Mouse (Mus musculus): ENCODE data around the gene 9330182L06Rik. TPM values are rescaled to one million over a fixed set of nuclear protein-coding genes. Genes with fewer than 3 reads are reported as not detected.

The 9330182L06Rik gene
- total RNA-seq, 2 experiments from 2014 or later, result 0.20 to 0.29 TPM

- intact Hi-C loops (cut with DNase I), result no loop called here
These were observed 92.2 kb downstream of the 9330182L06Rik start for GRCm38 (mm10) chr5:9358076-9358475.

GRCm38 (mm10) chr5:9361982-9362661 lies 96.2 kb downstream of the 9330182L06Rik start:
- intact Hi-C loops (cut with DNase I), result no loop called here
- DNase-seq (ENCODE audit: low spot score), result no peak

More at GRCm38 (mm10) chr5:9358076-9358475, 92.2 kb downstream of the 9330182L06Rik start:
- DNase-seq (ENCODE audit: low spot score), result no peak

- intact Hi-C loops (cut with DNase I), result no loop called here
- DNase-seq (ENCODE audit: low spot score), result no peak
These were observed 99.0 kb downstream of the 9330182L06Rik start for GRCm38 (mm10) chr5:9364937-9365336.

- intact Hi-C loops (cut with DNase I), result no loop called here
These were observed 102.2 kb downstream of the 9330182L06Rik start for GRCm38 (mm10) chr5:9367920-9368692.

GRCm38 (mm10) chr5:9371127-9371526 lies 105.2 kb downstream of the 9330182L06Rik start:
- no peak for DNase-seq (ENCODE audit: low spot score)
- intact Hi-C loops (cut with DNase I), result no loop called here

More at GRCm38 (mm10) chr5:9367920-9368692, 102.2 kb downstream of the 9330182L06Rik start:
- no peak for DNase-seq (ENCODE audit: low spot score)

- intact Hi-C loops (cut with DNase I), result no loop called here
- DNase-seq (ENCODE audit: low spot score), result no peak
These were observed 107.4 kb downstream of the 9330182L06Rik start for GRCm38 (mm10) chr5:9373341-9373740.

- no peak for DNase-seq (ENCODE audit: low spot score)
- intact Hi-C loops (cut with DNase I), result no loop called here
These were observed 124.0 kb downstream of the 9330182L06Rik start for GRCm38 (mm10) chr5:9389968-9390367.

GRCm38 (mm10) chr5:9391858-9392393 lies 126.0 kb downstream of the 9330182L06Rik start:
- no peak for DNase-seq (ENCODE audit: low spot score)
- intact Hi-C loops (cut with DNase I), result no loop called here

- intact Hi-C loops (cut with DNase I), result no loop called here
- DNase-seq (ENCODE audit: low spot score), result no peak
These were observed 151.2 kb downstream of the 9330182L06Rik start for GRCm38 (mm10) chr5:9417098-9417497.

GRCm38 (mm10) chr5:9417802-9418201 lies 151.9 kb downstream of the 9330182L06Rik start:
- intact Hi-C loops (cut with DNase I), result no loop called here
- DNase-seq (ENCODE audit: low spot score), result no peak

- DNase-seq (ENCODE audit: low spot score), result no peak
- intact Hi-C loops (cut with DNase I), result loop anchor here (10.0 kb wide), 1 partner anchor 345 kb away; no protein-coding TSS in a partner anchor
These were observed 154.0 kb downstream of the 9330182L06Rik start for GRCm38 (mm10) chr5:9419964-9420363.

- intact Hi-C loops (cut with DNase I), result loop anchor here (10.0 kb wide), 1 partner anchor 350 kb away; no protein-coding TSS in a partner anchor
- DNase-seq (ENCODE audit: low spot score), result no peak
These were observed 158.5 kb downstream of the 9330182L06Rik start for GRCm38 (mm10) chr5:9424464-9424863.

- DNase-seq (ENCODE audit: low spot score), result no peak
- intact Hi-C loops (cut with DNase I), result loop anchor here (1.0 to 10.0 kb wide), 2 partner anchors 258 to 352 kb away; no protein-coding TSS in a partner anchor
These were observed 161.2 kb downstream of the 9330182L06Rik start for GRCm38 (mm10) chr5:9427165-9427564.

GRCm38 (mm10) chr5:9427581-9428241 lies 161.8 kb downstream of the 9330182L06Rik start:
- DNase-seq (ENCODE audit: low spot score), result no peak
- intact Hi-C loops (cut with DNase I), result loop anchor here (1.0 to 10.0 kb wide), 2 partner anchors 258 to 353 kb away; no protein-coding TSS in a partner anchor

GRCm38 (mm10) chr5:9428728-9429127 lies 162.8 kb downstream of the 9330182L06Rik start:
- intact Hi-C loops (cut with DNase I), result loop anchor here (10.0 kb wide), 1 partner anchor 354 kb away; no protein-coding TSS in a partner anchor
- no peak for DNase-seq (ENCODE audit: low spot score)

GRCm38 (mm10) chr5:9446146-9446545 lies 180.2 kb downstream of the 9330182L06Rik start:
- no peak for DNase-seq (ENCODE audit: low spot score)
- intact Hi-C loops (cut with DNase I), result no loop called here

- no peak for DNase-seq (ENCODE audit: low spot score)
- intact Hi-C loops (cut with DNase I), result no loop called here
These were observed 183.0 kb downstream of the 9330182L06Rik start for GRCm38 (mm10) chr5:9448931-9449330.

- intact Hi-C loops (cut with DNase I), result no loop called here
- no peak for DNase-seq (ENCODE audit: low spot score)
These were observed 183.7 kb downstream of the 9330182L06Rik start for GRCm38 (mm10) chr5:9449570-9449969.

GRCm38 (mm10) chr5:9453298-9453697 lies 187.4 kb downstream of the 9330182L06Rik start:
- intact Hi-C loops (cut with DNase I), result no loop called here
- no peak for DNase-seq (ENCODE audit: low spot score)

- intact Hi-C loops (cut with DNase I), result no loop called here
- DNase-seq (ENCODE audit: low spot score), result no peak
These were observed 211.7 kb downstream of the 9330182L06Rik start for GRCm38 (mm10) chr5:9477587-9477986.

All from heart, postnatal 25 days (tissue).